Mouse (Mus musculus) c-Kit-positive CD71-positive TER-119-positive erythroid progenitor cells, embryonic 14.5 days (primary cell): ENCODE data around the gene Nrip1.

ENCODE experiments used
- DNase-seq: peaks from one replicate; pipeline ENCODE4 v3.0.0-alpha.2; 2013; ENCODE audit warnings: low spot score

The Nrip1 gene

GRCm38 (mm10) chr16:76281850-76282249 is 91.8 kb downstream of the Nrip1 start:
- DNase-seq = no peak

- no peak for DNase-seq
These were observed 93.3 kb downstream of the Nrip1 start for GRCm38 (mm10) chr16:76280365-76280764.

DNA sequence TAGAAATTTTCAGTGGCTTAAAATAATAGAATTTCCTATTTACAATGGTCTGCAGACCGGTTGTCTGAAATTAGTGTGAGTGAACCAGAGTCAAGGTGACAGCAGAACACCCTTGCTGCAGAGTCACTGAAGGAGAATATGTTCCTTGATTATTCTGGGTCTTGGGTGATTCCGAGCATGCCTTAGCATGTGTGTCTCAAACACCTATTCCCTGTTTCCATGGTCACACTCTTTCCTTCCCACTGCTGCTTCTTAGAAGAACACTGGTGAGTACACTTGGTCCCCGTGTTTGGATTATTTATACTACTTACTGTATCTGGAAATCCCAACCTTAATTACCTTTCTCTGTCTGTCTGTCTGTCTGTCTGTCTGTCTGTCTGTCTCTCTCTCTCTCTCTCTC is 97.4 kb downstream of the Nrip1 start:
- no peak for DNase-seq

GRCm38 (mm10) chr16:76275584-76275983 is 98.0 kb downstream of the Nrip1 start:
- no peak for DNase-seq

DNA sequence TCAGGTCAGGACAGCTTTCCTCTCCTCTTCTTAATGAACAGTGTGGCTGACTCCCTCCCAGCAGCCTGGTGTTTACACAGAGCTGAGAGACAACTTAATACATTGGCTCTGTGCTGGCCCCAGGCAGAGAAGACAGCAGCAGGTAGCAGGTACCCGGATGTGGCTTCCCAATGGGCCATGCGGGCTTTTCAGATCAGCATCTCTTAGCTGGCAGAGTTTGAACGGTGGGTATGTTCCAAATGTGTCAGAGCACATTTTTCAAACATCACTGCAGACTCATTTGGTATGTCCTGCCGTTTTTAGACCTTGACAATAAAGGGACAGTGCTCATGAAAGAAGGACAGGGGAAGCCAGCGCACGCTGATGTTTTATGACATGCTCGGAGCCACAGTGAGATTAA is 98.5 kb downstream of the Nrip1 start:
- DNase-seq = no peak

DNA sequence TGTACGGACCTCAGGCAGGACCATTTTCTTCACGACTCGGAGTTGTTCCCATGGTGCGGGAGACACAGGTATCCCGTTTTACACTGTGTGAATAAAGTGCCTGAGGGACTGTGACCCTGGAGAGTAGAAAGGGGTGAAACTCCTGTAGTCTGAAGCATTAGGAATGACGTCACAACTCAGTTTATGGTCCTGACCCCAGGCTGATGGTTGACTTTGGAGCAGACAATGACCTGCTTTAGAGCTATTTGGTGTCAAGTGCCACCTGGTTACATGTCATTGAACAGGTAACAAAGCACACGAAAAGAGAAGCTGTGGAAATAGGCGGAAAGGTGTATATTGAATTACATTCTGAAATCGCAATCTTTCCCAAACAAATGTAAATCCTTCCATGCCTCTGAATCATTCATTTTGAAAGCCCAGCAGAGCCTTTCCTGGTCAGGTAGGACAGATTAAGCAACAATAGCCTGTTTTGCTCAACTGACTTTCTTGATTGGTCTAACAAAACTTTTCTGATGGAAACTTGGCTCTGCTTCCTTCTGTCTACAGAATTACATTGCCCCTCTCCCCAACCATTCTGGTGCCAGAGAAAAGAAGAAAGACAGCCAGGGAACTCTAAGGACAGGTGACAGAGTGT is 106.9 kb downstream of the Nrip1 start:
- no peak for DNase-seq

- DNase-seq = no peak
These were observed 107.8 kb downstream of the Nrip1 start for GRCm38 (mm10) chr16:76265874-76266273.

DNA sequence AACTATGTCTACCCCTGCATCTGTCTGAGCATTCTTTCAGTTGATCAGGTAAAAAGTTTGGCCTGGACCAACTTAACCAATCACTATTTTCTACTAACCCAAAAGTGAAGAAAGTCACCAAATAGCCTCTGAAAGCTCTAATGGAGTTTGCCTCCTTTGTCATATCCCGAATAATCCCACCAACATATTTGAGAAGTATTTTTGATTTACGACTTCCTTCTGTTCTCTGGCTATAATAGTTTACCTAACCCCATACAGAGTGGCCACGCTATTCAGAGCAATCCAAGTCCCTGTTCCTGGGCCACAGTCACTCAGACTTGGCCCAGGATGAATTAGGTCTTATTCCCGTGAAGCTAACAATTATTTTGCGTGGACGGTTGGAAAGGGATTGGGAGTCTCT is 108.3 kb downstream of the Nrip1 start:
- no peak for DNase-seq

- no peak for DNase-seq
These were observed 110.2 kb downstream of the Nrip1 start for GRCm38 (mm10) chr16:76263393-76263792.

- no peak for DNase-seq
These were observed 113.3 kb downstream of the Nrip1 start for GRCm38 (mm10) chr16:76260296-76260695.

DNA sequence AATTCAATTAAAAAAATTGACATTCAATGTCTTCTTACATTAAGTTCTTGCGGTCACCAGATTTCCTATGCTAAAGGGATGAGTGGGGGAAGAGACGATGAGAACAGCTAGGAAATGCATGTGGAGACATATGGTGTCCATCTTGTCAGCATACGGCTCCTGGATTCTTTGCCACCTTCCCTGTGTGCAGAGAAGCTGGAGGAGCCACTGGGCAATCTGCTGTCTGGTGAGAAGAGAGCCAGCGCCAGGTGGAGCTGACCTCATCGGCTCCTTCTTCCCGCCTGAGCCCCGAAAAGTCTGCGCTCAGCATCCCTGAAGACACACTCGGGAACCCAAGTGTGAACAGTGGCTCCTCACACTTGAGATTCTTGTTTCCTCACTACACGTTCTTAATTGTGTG is 121.8 kb downstream of the Nrip1 start:
- DNase-seq = no peak

- no peak for DNase-seq
These were observed 124.1 kb downstream of the Nrip1 start for GRCm38 (mm10) chr16:76249345-76250091.

- DNase-seq = no peak
These were observed 130.8 kb downstream of the Nrip1 start for GRCm38 (mm10) chr16:76242850-76243249.

- DNase-seq = no peak
These were observed 132.4 kb downstream of the Nrip1 start for GRCm38 (mm10) chr16:76241266-76241665.

- no peak for DNase-seq
These were observed 134.3 kb downstream of the Nrip1 start for GRCm38 (mm10) chr16:76239353-76239752.

DNA sequence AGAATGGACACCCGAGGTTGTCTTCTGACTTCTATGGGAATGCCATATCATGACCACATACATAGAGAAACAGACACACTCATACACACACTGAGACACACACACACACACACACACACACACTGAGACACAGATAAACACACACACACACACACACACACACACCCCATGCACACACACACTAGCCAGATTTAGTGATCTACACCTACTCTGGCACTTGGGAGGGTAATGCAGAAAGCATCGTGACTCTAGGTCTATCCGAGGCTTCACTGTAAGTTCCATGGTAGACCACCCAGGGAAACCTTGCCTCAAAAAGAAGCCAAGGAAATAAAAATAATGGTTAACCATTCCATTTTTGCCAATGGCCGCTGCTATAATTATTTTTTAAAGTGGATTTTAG is 134.8 kb downstream of the Nrip1 start:
- DNase-seq = no peak
